In the genomic region with DNA sequence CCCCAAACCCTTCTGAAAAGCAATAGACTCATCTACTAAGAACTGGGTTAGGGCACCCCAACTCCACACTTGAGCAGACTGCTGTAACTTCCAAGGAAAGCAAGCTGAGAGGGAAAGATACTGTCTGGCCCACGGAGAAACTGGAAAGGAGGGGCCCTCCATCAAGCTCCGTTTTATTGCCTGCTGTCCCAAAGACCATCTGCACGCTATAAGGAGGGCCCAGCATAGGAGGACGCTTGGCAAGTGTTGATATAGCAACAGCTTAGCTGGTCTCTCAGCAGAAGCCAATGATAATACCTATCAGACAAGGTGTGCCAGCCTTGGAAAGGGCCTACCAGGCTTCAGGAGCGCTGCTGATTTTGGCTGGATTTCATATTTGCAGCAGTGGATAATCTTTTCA, we compare ENCODE assay signal across 13 mouse cellular contexts.
"Had no signal": no experiment of that assay in that cellular context is flagged by ENCODE, and none has a peak within 500 bp of the region (broad histone marks: within the 10 kb centered on the region; RNA-seq: fewer than 3 reads in every experiment).

No protein-coding gene starts in this region.

- ATAC-seq: liver, embryonic 12.5 days; midbrain, embryonic 15.5 days had no signal

- DNase-seq: kidney, adult 9 months; kidney, postnatal 14 days; kidney, postnatal 4 days; liver; lung, adult 18-20 months; lung, postnatal 10 days; lung, postnatal 4 days; retina, postnatal 1 day; right cerebral cortex, postnatal 25 days; spleen, adult 18-20 months; thymus, postnatal 25 days had no signal
